Mouse (Mus musculus) forebrain, embryonic 12.5 days (tissue): ENCODE measurements around the gene Ppa1. TPM values are rescaled to one million over a fixed set of nuclear protein-coding genes. Genes with fewer than 3 reads are reported as not detected.

Experiments used
- ATAC-seq: fragments of 200-750 bp; cut with Nextera tagmentation; 2 replicates; pipeline ENCODE4 v1.8.0; 2017; ENCODE audit warnings: moderate TSS enrichment; ENCODE audit not compliant: low FRiP score
- H3K27ac ChIP-seq: fragments of 300-500 bp; sonication (generic); 2 replicates; pipeline ENCODE4 v1.5.1; 2016; ENCODE audit warnings: mild to moderate bottlenecking
- H3K27me3 ChIP-seq: fragments of 300-500 bp; sonication (generic); 2 replicates; pipeline ENCODE4 v1.6.1; 2016; ENCODE audit warnings: mild to moderate bottlenecking
- H3K36me3 ChIP-seq: fragments of 300-500 bp; sonication (generic); replicated peaks from 2 replicates; pipeline ENCODE4 v1.6.1; 2016; ENCODE audit warnings: mild to moderate bottlenecking
- H3K4me1 ChIP-seq: fragments of 300-500 bp; sonication (generic); 2 replicates; pipeline ENCODE4 v1.6.1; 2016
- H3K4me2 ChIP-seq: fragments of 300-500 bp; sonication (generic); 2 replicates; pipeline ENCODE4 v1.6.1; 2016; ENCODE audit warnings: mild to moderate bottlenecking, moderate library complexity
- H3K4me3 ChIP-seq: fragments of 300-500 bp; sonication (generic); replicated peaks from 2 replicates; pipeline ENCODE4 v1.5.1; 2016; ENCODE audit warnings: mild to moderate bottlenecking
- H3K9ac ChIP-seq: fragments of 300-500 bp; sonication (generic); 2 replicates; pipeline ENCODE4 v1.6.1; 2016; ENCODE audit warnings: mild to moderate bottlenecking
- H3K9me3 ChIP-seq: fragments of 300-500 bp; sonication (generic); 2 replicates; pipeline ENCODE4 v1.6.1; 2016
- WGBS: fragments of 180-500 bp; shearing (Covaris S2); methylation state at CpG from one replicate; pipeline ENCODE4 v1.1.7; 2016; 5-methylcytosine and 5-hydroxymethylcytosine counted together
- polyA plus RNA-seq: library from polyadenylated mRNA; unstranded; fragments of >200 nt; fragmentation: Nextera tagmentation; extraction: Ambion mirVana; gene quantifications from 2 replicates; pipeline ENCODE4 v1.2.1, GENCODE M21; 2016

Gene Ppa1
- polyA plus RNA-seq, 1 experiment from 2014 or later, result 264 TPM

DNA sequence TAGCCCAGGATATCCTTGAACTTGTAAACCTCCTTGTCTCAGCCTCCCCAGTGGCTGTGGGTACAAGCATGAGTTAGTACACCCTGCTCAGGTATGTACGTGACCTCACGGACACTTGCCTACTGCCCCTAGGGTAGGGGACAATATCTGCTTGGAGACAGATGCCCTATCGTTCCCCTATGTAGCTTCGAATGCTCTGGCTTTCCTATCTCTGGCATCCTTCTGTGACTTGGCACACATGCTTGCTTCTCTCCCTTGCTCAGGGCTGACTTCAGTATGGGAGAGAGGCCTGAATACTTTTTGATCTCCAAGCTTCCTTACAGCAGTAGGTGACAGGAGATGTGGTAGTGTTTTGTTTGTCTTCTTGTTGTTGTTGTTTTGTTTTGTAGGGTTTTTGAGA is 65.8 kb downstream of the Ppa1 start:
- Histone ChIP-seq H3K36me3 (no peaks in the 10 kb centered on the region), H3K9me3 (no peaks in the 10 kb centered on the region), H3K27me3 (peaks cover 35% of the 10 kb centered on the region), H3K4me3 (no peak overlapping the region), H3K4me2 (no peak overlapping the region), H3K4me1 (peaks cover 9% of the 10 kb centered on the region), H3K9ac (no peak overlapping the region), H3K27ac (no peak overlapping the region)
- 94% methylated on average over 4 of the region's 4 CpGs for WGBS
- no peak for ATAC-seq

DNA sequence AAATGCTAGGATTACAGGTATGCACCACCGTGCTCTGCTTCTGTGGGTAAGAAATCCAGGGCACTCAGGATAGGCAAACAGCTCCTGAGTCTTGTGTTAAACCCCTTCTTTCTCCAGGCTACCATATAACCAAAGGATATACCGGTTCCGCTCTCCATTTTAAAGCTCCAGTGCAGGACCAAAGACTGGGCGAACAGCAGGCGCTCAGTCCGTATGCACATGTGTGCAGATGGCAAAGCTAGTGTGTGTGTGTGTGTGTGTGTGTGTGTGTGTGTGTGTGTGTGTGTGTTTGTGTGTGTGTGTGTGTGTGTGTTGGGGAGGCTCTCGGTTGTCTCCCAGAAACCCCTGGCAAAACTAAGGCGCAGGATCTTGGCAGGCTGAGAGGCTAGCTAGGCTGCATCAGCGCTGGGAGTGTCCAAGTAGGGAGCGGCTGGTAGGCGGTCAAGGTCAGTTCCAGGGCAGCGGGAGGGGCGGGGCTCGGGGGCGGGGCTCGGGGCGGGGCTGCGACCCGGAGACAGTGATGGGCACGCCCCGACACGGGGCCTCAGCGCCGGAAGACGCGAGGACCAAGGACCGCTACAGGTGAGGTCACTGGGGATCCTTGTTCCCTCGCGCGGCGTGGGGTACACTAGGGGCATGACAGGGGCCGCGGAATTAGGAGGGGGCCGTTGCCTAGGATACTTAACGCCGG is 66.6 kb downstream of the Ppa1 start, which contains the start of gene Aifm2:
TSS of gene Aifm2 (plus strand) at position 493 of the 691 bp plus-strand sequence.
- Histone ChIP-seq H3K4me2 (peak within 1 kb of the TSS; percentile 85), H3K9me3 (no peaks in the 10 kb centered on the region), H3K27me3 (peaks cover 35% of the 10 kb centered on the region), H3K4me1 (peaks cover 9% of the 10 kb centered on the region), H3K27ac (no peak within 1 kb of the TSS), H3K9ac (peak within 1 kb of the TSS; percentile 61), H3K36me3 (no peaks in the 10 kb centered on the region), H3K4me3 (peak within 1 kb of the TSS; percentile 53)
- WGBS, result 15% methylated on average over 34 of the region's 36 CpGs
- ATAC-seq, result peak; percentile 82

DNA sequence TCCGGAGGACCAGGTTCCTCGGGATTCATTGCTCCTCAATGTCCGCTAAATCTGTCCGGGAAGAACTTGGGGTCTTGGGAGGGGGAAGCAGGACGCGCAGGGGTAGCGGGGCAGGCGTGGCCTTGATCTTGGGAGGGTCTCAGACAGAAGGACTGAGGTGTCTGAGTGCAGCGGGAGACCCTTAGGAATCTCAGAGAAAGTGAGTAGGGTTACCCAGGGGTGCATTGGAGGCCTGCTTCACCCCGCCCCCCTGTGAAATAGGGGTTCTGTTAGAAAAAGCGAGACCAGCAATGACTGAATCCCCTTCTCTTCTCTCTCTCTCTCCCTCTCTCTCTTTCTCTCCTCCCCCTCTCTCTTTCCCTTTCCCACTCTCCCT is 67.1 kb downstream of the Ppa1 start:
- Histone ChIP-seq H3K27me3 (peaks cover 35% of the 10 kb centered on the region), H3K4me3 (peak overlapping the region; percentile 53), H3K4me1 (peaks cover 9% of the 10 kb centered on the region), H3K9ac (peak overlapping the region; percentile 61), H3K36me3 (no peaks in the 10 kb centered on the region), H3K9me3 (no peaks in the 10 kb centered on the region), H3K27ac (no peak overlapping the region), H3K4me2 (peak overlapping the region; percentile 85)
- 3% methylated on average over 11 of the region's 11 CpGs for whole genome bisulfite sequencing
- no peak for ATAC-seq

DNA sequence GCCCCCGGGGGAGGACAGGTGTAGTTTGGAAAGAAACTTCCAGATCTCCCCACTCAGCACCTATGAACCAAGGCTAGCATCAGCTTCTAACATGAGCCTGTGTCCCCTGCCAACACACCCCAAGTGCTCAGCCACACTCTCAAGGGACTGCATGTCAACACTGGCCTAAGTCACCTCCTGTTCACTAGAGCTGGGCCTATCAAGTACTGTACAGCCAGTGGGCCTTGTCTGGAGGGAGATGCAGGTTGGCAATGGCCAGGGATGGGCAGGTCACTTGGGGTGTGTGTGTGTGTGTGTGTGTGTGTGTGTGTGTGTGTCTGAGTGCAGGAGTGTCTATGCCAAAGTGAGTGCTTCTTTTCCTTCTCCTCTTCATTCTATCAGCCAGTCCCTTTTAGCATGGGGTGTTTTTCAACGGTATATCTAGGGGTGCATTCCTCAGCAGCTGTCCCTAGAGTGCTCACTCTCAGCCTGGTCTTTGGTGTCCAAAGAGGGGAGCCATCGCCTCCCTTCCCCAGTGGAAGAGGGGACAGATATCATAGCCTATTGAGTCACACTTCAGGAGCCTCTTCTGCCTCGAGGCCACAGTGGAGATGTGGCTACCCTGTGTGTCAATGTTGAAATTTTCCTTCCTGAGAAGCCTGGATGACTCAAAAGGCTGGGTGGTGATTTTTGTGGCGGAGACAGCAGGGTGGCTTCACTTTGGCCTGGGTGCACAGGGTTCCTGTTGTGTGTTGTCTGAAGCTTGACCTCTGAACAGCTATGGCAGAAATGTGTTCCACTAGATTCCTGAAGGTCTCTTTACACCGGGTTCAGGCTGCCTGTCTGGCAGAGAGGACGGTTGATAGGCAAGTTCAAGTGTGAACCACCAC is 67.9 kb downstream of the Ppa1 start:
- Histone ChIP-seq H3K4me3 (no peak overlapping the region), H3K9me3 (no peaks in the 10 kb centered on the region), H3K4me1 (peaks cover 9% of the 10 kb centered on the region), H3K36me3 (no peaks in the 10 kb centered on the region), H3K4me2 (peak overlapping the region; percentile 85; the same call in 1 of the 2 replicates), H3K27ac (no peak overlapping the region), H3K27me3 (peaks cover 32% of the 10 kb centered on the region), H3K9ac (no peak overlapping the region)
- 84% methylated on average over 7 of the region's 7 CpGs for WGBS
- ATAC-seq, result no peak

DNA sequence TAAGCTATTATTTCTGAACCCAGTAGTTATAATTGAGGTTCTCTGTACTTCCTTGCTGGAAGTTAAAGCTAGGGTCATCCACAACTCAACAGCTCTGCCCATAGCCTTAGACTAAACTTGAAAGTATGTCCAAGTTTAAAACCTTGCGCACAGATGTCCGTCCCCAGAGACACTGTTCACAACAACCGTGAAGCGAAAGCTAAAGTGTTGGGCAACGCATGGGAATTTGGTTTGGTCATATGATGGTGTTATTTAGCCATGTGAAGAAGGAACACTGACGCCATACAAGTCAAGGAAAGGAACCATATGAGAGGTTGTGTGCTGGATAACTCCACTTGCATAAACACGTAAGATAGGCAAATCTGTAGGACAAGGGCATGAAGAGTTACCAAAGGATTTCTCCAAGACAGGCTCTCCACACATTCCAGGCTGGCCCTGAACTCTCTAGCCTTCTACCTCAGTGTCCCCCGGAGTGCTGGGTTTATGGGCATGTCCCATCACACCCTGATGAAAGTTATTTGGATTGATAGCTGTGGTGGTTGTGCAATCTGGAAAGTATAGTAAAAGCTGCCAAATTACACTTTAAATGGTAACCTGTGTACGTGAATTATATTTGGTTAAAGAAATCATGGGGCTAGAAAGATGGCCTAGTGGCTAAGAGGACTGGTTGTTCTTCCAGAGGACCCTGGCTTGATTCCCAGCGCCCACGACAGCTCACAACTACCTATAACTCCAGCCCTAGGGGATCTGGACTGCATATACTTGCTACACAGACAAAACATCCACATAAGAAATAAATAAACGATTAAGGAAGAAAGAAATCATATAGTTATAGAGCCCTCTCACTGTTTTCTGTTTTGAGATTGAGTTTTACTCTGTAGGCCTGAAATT is 69.3 kb downstream of the Ppa1 start:
- WGBS, result 90% methylated on average over 12 of the region's 12 CpGs
- Histone ChIP-seq H3K36me3 (no peaks in the 10 kb centered on the region), H3K9me3 (no peaks in the 10 kb centered on the region)

DNA sequence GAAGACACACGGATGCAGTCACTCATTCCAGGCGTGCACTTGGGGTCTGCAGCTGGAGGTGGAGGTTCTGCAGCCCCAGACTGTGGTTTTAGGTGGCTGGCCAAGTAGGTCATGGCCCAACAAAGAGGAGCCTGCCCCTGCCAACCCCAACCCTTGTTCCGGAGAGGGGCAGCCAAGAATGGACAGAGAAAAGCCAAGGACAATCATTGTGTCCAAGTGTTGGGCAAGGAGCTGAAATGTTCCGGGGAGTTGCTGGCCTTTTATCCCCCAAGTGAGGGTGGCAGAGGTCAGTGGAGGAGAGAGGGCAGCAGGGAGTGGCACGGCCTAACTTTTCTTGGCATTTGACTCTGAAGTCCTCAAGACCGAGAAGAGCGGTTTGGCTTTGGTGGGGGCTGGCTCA is 72.0 kb downstream of the Ppa1 start:
- Histone ChIP-seq H3K36me3 (no peaks in the 10 kb centered on the region), H3K9ac (no peak overlapping the region), H3K27ac (no peak overlapping the region), H3K27me3 (peaks cover 14% of the 10 kb centered on the region), H3K4me3 (no peak overlapping the region), H3K9me3 (no peaks in the 10 kb centered on the region), H3K4me1 (peaks cover 4% of the 10 kb centered on the region), H3K4me2 (no peak overlapping the region)
- 93% methylated on average over 7 of the region's 7 CpGs for WGBS
- no peak for ATAC-seq

More for the DNA sequence above, 69.3 kb downstream of the Ppa1 start:
- Histone ChIP-seq H3K27me3 (peaks cover 27% of the 10 kb centered on the region), H3K4me3 (no peak overlapping the region), H3K4me2 (no peak overlapping the region), H3K9ac (no peak overlapping the region), H3K27ac (no peak overlapping the region), H3K4me1 (peaks cover 9% of the 10 kb centered on the region)
- ATAC-seq, result no peak

DNA sequence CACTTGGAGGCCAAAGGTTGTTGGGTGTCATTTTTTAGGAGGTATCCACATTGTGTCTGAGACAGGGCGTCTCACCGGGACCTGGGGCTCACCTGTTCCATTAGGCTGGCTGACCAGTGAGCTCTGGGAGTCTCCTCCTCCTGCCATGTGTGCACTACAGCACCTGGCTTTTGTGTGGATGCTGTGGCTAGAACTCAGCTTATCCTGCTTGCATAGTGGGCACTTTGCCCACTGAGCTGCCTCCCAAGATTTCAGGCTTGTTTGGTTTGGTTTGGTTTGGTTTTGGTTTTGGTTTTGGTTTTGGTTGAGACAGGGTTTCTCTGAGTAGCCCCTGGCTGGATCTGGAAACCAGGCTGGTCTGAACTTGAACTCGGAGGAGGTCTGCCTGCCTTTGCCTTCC is 73.9 kb downstream of the Ppa1 start:
- Histone ChIP-seq H3K4me1 (no peaks in the 10 kb centered on the region), H3K27me3 (0 out of 2 replicates have a peak, but pooled peaks cover 4% of the 10 kb centered on the region), H3K36me3 (no peaks in the 10 kb centered on the region), H3K4me2 (no peak overlapping the region), H3K27ac (no peak overlapping the region), H3K9me3 (no peaks in the 10 kb centered on the region), H3K4me3 (no peak overlapping the region), H3K9ac (no peak overlapping the region)
- WGBS, result 85% methylated on average over 3 of the region's 3 CpGs
- ATAC-seq, result no peak

DNA sequence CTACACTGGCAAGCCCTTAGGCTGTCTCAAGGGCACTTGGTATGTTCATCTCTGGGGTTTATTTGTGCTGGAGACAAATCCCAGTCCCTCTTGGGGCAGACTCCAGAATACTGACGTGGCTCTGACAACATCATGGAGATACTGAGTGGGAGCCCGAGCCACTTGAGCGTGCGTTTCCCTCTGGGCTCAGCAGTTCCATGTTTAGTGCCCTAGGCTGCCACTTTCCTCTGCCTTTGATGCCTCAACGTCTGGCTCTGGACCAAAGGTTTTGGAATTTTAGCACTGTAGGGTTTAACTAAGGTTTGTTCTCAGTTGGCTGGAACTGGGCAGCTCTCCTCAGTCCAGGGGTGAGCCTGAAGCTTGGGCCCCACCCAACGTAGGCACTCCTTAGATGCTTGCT is 74.9 kb downstream of the Ppa1 start:
- no peak overlapping the region for H3K4me3 ChIP-seq
- 76% methylated on average over 6 of the region's 6 CpGs for WGBS
- H3K9ac ChIP-seq, result no peak overlapping the region

More for the DNA sequence above, 74.9 kb downstream of the Ppa1 start:
- H3K9me3 ChIP-seq, result no peaks in the 10 kb centered on the region
- H3K27me3 ChIP-seq, result 0 out of 2 replicates have a peak, but pooled peaks cover 4% of the 10 kb centered on the region
- no peaks in the 10 kb centered on the region for H3K4me1 ChIP-seq
- H3K27ac ChIP-seq, result no peak overlapping the region
- no peak for ATAC-seq
- no peak overlapping the region for H3K4me2 ChIP-seq
- H3K36me3 ChIP-seq, result no peaks in the 10 kb centered on the region

Other genes starting within 250 kb of the Ppa1 start
- 0.15 TPM in 1 of 2 replicates, not detected in the other for gene Nodal, start 230.6 kb upstream of the Ppa1 start, polyA plus RNA-seq
- 87.6 and 88.3 TPM in 2 replicates for gene Eif4ebp2, start 195.9 kb upstream of the Ppa1 start, polyA plus RNA-seq
- gene Lrrc20, start 172.8 kb upstream of the Ppa1 start, polyA plus RNA-seq, result 14.4 and 15.7 TPM in 2 replicates
- 0.18 and 0.36 TPM in 2 replicates for gene Npffr1, start 53.1 kb upstream of the Ppa1 start, polyA plus RNA-seq
- 216 and 221 TPM in 2 replicates for gene Sar1a, start 31.7 kb downstream of the Ppa1 start, polyA plus RNA-seq
- gene Tysnd1, start 47.0 kb downstream of the Ppa1 start, polyA plus RNA-seq, result 28.4 and 28.9 TPM in 2 replicates
- 5.8 and 6.1 TPM in 2 replicates for gene Aifm2, start 66.7 kb downstream of the Ppa1 start, polyA plus RNA-seq
- gene H2afy2, start 135.6 kb downstream of the Ppa1 start, polyA plus RNA-seq, result 362 and 384 TPM in 2 replicates